Mouse (Mus musculus): ENCODE results near the gene Ints6l.

Gene Ints6l

DNA sequence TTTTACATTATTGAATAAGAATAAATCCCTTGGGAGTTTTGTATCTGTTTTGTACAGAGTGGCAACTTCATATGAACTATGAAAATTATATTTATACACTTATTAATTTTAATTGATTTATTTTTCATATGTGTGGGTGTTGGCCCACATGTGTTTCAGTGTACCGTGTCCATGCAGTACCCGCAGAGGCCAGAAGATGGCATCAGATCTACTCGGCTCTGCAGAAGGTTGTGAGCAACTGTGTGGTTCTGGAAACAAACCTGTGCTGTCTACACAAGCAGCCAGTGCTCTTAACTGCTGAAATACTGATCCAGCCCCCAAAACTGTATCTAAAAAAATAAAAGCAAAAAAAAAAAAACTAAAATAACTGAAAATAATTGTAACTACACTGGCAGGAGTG lies 76.6 kb downstream of the Ints6l start:
- DNase-seq = peak; percentile 35 to 53

DNA sequence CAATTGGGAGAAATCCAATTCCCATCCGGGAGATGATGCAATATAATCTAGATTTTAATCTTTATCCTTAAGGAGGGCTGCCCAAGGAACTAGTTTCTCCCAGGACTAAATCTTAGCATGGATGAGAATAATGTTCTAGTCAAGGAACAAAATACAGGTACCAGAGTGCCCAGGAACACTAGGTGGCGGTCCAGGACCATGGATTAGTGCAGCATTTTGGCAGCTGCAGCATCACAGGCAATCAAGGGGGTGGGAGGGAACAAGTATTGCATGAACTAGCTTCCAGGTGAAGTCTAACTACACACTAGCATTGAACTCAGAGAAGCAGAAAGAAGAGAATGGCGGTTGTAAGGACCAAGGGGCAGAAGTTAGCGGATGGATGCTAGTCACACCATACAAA lies 82.5 kb downstream of the Ints6l start:
- peak; percentile 2 to 3 for DNase-seq

DNA sequence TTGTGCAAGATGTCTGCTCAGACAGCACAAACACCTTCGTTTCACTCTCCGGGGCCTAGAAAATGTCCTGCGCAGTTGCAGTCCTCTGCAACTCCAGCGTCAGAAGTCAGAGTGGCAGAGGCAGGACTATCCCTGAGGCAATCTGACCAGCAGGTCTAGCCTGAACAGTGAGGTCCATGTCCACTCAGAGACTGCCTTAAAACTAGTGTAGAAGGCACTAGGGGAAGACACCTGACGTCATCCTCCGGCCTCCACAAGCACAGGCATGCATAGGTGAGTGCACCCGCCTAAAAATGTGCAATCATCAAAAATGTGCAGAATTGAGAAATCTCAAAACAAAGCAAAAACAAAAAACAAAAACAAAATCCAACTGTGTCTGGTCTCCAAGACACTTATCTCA lies 94.8 kb downstream of the Ints6l start, which contains the start of gene Gm648:
Gm648 (minus strand) TSS at position 101 of the 400 bp plus-strand sequence.
- DNase-seq = no peak

DNA sequence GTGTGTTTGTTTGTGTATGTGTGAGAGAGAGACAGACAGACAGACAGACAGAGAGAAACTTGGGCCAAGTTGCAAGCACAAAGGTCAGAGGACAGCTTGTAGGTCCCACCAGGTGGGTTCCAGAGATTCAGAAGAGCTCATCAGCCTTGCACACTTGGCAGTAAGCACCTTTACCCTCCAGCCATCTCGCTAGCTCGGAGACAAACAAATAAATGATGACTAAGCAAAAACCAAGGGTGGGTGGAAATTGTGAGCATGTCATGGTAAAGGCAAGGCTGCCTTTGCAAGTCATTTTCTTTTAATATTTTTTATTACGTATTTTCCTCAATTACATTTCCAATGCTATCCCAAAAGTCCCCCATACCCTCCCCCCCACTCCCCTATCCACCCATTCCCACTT lies 98.9 kb downstream of the Ints6l start:
- no peak for DNase-seq
